Mouse (Mus musculus) 3134 (cell line): ENCODE results near the gene Arl10.

Experiments
- DNase-seq: peaks from one replicate; pipeline ENCODE4 v3.0.0-alpha.2; 2011; ENCODE audit warnings: low spot score; ENCODE audit not compliant: insufficient read length; ENCODE audit errors: extremely low read depth

Arl10 gene

DNA sequence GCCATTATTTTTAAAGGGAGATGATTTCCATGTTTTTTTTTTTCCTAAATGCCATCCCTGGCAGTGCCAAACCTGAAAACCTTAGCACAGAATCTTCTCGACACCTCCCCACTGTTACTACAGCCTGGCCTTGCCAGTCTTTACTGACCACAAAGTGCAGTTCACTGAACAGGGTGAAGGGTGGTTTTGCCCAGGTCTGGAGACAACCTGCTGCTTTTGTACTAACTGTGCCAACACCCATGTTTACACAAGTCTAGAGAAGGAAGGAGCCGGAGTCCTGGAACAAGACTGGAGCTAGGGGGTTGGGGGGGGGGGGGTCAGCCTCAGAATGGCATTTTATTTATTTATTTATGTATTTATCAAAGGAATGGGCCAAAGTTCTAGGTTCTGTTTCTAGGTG is 6.6 kb downstream of the Arl10 start:
- no peak for DNase-seq

DNA sequence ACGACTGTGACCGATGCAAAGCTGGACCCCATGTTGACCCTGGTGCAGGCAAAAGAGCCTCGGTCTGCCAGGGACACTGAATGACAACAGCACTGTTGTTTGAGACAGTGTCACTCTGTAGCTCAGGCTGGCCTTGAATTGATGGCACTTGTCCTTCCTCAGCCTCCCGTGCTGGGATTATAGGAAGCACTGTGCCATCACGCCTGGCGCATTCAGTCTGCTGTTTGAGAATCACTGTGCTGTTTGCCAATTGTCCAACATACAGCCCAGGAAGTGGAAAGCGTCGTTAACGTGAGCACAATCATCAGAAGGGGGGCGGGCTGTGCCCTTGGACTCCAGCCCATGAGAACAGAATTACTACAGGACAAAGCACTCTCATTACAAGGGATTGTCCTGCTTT is 7.3 kb downstream of the Arl10 start:
- no peak for DNase-seq

DNA sequence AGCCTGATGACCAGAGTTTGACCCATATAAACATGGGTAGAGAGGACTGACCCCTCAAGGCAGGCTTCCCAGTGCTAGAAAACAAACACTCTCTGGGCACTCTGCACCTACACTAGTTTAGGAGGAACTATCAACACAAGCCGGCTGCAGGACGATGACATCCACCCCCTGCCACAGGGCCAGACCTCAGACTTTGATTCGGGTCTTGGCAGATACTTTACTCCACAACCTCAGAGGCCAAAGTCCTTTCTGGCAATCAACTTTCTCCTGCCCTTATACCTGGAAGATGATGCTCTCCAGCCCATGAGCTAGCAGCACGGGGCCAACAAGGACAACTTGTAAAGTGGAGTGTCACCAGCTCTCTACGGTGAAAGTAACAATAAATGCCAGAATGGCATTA is 8.0 kb downstream of the Arl10 start:
- DNase-seq, result no peak

DNA sequence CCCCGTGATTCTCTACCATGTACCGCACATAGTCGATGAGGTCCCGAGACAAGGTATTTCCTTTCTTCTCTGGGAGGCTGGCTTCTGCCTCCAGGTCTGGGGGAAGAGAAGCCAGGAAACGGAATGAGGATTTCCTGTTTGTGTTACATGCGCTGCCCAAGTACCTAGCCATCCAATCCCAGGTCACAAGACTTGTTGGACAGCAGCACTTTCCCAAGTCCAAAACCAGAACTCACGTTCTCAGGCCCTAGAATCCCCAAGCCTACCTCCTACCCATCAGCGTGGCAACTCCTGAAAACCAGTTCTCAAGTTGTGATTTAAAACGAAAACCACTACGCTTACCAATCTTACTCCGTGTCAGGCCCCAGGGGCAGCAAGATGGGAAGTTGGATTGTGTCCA is 11.0 kb downstream of the Arl10 start:
- DNase-seq, result no peak

DNA sequence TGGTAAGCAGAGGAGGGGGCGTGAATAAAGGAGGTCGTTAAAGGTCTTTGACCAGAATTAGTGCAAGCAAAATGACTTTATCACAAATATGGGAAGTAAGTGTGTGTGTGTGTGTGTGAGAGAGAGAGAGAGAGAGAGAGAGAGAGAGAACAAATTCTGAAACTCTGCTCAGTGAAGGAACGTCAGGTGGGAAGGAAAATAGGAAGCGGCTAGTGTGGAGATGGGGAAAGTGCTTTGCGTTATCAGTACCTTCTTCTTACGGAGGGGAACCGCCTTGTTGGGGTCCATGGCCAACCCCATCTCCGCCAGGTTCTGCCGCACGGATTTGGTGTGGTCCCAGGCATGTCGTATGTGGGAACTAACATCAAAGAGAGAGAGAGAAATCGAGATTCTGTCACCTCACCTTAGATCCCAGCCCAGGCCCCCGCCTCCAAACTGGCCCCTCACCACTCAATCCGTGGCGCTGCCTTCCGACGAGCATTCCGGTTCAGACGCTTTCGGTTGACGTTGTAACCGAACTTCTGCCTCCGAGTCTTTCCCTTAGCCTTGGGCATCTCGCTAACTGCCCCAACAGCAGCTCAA is 14.7 kb downstream of the Arl10 start:
- no peak for DNase-seq

DNA sequence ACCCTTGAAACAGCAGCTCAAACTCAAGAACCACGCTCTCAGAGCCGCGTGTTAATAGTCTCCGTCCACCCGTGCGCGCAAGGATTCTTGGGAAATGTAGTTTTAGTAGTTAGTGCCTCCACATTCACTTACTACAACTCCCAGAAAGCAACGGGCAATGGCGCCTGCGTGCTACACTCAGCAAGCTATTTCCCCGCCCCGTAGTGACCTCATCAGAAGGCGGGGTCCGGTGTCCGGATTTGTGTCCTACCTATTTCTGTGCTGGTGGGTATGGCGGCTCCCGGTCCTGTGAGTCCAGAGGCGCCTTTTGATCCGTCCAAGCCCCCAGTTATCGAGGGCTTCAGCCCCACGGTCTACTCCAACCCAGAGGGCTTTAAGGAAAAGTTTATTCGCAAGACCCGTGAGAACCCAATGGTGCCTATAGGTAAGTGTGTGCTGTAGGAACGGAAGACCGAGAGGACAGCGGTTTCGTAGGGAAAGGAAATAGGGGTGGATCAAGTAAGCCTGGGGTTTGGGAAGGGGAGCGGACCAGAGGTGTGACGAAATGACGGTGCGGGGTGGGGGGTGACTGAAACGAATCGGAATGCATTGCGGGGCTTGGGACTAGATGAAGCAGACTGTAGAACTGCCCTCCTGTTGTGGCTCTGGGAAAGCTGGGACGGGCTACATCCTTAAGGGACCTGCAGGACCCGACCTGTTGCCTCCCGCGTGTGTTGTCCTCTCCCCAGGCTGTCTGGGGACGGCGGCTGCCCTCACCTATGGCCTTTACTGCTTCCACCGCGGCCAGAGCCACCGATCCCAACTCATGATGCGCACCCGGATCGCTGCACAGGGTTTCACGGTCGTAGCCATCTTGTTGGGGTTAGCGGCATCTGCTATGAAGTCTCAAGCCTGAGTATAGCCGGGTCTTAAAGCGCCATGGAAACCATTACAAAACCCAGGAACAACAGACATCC is 15.5 kb downstream of the Arl10 start, which contains the start of the genes Nop16 and Higd2a:
Gene Nop16, minus strand, starts transcription at position 95 of the 956 bp plus-strand sequence.
Gene Higd2a, plus strand, starts transcription at position 212 of the 956 bp plus-strand sequence.
- DNase-seq, result peak; percentile 90

DNA sequence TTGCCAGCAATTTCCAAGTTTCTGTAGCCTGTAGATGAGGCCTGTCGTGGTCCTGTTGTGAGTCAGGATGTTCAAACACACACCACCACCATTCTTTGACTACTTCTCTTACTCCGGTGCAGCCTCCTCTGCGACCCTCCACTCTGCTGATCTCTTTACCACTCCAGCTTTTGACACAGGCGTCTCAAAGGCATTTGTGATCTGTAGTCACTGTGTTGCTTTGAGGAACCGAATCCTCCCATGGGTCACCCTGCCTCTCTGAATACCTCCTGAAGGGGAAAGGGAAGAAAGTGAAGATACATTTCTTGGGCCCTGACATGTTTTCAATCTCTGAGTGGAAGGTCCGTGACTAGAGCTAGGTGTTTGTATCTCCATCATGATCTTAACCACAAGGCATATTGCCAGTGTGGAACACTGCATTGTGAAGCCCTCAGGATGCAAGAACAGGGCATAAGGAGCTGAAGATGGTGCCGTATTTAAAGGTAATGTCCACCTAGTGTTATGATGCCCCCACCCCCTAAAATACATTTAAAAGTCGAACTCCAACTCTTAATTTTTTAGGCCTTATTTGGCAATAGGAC is 17.1 kb downstream of the Arl10 start:
- DNase-seq, result no peak

DNA sequence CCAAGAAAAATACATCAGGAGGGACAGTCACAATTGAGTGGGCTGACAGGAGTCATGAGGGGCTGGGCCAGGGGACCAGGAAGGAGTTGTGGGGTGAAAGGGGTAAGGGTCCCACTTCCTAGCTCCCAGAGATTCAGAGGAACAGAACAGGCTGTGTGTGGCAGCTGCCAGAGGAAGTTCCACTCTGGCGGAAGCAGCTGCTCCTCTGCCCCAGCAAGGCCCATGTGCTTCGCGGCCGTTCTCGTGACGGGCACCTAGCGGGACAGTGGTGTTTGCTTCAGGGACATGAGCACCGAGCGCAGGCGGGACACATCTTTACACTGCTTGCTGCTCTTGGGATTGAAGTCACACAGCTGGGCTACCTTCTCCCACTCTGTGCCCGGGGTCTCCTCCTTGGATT is 18.8 kb downstream of the Arl10 start:
- DNase-seq, result no peak

DNA sequence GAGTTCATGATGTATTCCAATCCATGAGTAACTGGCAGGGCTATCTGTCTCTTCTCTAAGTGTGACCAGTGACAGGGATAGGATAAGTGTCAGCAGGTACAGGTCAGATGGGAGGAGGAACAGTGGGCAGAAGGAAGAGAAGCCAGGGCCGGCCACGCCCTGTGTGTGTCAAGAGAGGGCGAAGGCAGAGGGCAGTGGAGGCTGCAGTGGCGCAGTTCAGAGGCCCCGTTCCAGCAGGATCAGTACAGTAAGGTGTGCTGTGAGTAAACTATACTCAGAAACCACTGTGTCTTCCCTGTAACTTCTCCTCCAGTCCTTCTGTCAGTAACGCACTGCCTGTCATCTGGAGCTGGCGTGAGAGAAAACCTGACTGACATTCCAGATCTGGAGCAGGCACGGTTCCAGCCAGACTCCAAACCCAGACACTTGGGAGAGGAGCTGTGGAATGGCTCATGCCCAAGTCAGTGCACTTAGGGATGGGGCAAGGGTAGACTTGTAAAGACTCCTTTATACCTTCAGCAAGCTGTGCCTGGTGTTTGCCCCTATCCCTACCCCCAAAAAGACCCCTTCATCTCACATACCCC is 21.4 kb downstream of the Arl10 start:
- no peak for DNase-seq

DNA sequence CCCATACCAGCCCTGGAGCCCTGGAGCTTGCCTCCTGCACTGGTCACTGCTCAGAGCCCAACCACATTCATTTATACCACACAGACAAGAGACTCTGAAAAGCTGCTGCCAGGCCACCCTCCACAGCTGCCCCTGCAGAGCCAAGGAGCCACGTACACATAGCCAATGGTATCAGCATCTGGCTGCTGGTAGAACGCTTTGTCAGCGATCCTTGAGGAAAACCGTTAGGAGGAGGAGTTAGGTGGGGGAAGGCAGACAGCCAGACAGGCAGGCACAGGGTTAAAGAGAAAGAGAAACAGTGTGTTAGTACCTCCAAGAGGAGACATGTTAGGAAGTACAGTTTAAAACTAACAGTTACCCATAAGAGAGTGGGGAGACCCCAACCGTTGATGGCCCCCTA is 22.1 kb downstream of the Arl10 start:
- no peak for DNase-seq

DNA sequence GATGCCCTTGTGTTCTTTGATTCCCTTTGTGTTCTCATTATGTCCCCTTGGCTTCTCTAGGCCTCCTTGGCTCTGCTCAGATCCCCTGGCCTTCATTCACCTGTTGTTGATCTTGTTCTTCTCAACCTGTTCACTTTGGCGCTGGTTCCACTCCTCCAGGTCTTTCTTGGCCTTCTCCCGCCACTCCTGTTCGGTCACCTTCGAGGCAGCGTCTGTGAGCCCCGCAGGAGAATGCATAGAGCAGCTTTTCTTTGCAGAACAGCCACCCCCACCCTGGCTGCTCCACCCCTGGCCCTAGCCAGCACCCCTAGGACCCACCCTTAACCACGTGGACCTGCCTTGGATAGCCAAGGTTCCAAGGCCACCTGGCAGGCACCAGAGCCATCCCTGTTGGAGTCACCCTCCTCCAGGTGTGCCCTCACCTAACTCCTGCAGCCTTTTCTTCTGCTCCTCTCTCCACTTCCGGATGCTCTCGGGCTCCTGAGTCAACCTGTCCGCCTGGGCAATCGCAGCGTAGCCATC is 23.9 kb downstream of the Arl10 start:
- no peak for DNase-seq

DNA sequence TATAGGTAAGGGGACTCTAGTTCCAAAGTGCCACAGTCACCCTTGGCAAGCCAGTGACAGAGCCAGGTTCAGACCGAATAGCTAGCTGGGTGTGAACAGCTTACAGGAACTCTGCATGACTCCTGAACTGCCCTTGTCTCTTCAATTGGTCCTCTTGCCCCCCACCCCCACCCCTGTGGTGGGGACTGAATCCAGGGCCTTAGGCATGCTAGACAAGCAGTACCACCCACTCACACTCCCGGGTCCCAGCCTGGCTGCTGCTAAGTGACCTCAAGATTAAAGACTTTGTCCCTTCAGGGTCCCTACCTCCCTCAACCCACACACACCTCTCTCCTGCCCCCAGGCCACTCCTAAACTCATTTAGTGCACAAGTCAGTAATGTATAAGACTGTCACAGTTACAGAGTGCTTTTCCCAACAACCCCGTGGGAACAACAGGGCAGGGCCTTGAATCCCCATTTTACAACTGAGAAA is 27.9 kb downstream of the Arl10 start:
- DNase-seq, result no peak

DNA sequence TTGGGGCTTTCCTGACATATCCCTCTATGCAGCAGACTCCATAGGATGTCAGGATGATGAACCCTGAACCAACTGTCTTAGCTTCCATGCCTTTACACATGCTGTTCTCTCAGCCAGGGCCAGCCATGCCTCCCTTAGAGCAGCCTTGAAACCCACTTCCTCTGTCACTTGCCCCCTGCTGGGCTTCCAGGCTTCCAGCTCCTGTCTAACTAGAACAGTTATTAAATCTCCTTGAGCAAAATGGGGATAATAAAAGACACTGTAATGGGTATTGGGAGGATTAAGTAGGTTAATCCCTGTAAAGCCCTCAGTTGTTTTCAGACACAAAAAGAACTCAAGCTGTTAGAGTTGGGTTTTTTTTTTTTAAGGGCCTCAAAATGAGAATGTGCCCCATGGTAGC is 28.7 kb downstream of the Arl10 start:
- no peak for DNase-seq

DNA sequence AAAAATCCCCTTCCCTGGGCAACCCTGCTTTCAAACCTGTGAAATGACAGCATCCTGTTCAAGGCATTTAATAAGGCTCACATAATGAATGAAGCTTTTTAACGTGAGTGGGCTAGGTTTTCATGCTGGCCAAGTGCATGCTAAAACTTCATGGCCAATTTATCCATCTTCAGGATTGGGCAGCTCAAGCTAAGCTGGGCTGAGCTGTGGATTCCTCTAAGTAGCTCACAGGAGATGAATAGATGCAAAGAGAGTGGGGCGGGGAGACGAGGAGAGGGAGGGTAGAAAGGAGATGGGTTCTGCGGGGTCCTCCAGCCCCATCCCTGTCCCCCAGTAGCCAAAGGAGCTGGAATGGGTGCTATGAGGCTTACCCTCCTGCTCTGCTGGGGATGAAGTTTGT is 29.4 kb downstream of the Arl10 start:
- DNase-seq, result no peak

DNA sequence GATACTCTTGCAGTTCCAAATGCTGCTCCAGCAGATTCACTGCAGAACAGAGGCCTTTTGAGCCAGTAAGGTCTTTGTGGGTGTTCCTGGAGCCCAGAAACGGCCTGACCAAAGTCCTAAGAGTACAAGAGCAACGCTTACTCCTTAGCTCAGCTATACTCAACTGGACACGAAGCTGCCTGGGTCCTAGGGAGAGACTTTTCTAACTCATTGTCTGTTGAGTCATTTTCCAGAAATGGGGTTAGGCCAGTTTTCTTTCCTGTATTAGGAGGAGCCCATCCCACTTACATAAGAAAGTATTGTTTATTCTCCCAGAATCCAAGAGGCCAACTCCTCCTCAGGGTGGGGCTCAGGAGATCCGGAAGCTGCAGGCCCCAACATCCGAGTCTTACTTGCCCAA is 30.6 kb downstream of the Arl10 start:
- DNase-seq, result no peak

DNA sequence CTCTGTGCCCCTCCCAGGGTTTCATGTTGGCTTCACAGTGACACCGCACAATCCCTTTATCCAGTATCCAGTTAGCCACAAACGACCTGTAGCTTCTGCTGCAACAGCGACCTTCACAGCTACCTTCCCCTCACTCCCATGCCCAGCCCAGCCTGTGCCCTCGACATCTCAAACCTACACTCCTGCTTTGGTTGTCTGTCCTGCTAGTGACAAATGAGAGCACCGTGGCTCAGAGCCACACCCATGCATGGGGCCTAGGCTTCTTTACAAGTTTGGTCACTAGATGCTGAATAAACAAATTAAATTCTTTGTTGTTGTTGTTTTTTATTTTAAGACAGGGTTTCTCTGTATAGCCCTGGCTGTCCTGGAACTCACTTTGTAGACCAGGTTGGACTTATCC is 32.4 kb downstream of the Arl10 start:
- DNase-seq, result no peak

DNA sequence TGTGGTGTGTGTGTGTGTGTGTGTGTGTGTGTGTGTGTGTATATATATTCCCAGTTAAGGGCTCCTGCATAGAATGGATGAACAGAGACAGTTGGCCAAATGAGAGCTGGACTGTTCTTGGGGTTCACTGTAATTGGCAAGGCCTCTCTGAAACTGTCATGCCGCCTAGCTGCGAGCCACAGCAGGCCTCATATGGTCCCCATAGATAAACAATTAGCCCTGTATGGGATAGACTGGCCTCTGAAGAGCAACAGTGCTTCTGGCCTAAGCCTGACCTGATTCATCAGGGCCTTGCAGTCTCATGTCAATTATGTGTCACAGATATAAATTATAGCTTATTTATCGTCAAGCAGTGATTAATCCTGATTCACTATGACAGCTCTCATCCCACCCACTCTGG is 33.2 kb downstream of the Arl10 start:
- no peak for DNase-seq

DNA sequence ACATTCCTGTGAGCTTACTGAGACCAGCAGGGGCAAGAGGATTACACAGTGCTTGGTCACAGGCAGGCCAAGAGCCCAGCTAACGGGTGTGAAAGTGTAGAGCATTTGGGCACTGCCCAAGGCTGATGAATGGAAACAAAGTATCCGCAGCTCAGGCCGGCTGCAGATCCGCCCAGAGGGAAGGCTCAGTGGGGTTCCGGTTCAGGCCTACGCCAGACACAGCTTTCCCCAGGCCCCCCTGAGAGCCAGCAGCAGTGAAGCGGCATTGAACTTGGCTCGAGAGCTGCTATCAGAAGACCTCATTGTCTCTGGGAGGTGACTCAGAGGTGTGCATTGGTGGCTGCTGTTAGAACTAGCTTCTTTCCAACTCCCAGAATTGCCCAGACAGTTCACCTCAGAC is 33.9 kb downstream of the Arl10 start:
- peak; percentile 65 for DNase-seq

DNA sequence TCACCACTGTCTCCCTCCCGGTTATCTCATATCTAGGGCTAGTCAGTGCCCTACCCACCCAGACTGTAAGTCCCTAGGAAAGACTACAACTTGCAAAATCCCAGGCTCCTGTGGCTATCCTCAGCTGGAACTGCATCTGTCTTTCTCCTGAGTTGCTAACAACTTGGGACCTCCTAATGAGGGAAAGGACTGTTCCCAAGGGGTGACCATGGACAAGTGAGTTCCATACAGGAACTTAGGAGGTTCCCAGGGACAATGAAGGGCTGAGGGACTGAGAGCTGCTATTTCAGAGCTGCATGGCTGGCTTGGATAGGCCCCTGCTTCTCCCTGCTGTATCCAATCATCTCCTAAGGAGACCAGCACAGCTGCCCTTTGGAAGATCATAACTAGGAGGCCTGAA is 34.5 kb downstream of the Arl10 start:
- DNase-seq, result no peak

DNA sequence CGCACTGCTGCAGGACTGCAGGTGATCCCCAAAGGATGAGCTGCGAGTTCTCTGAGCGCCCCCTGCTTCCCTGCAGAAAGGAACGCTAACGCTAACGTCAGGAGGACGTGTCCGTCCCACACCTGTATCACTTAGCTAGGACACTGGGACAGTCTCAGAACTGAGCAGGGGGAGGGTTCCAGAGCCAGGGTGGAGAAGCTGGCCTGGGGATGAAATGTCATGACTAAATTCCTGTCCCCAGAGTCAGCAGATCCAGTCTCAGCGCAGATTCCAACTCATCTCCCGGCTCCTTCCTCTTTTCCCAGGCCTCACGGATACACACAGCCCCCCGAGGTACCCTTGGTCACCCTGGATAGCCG is 35.8 kb downstream of the Arl10 start:
- DNase-seq, result no peak
